Mouse (Mus musculus) urinary bladder, adult 2 months (tissue): ENCODE data around the gene Olfml2b. TPM values are rescaled to one million over a fixed set of nuclear protein-coding genes. Genes with fewer than 3 reads are reported as not detected.

Experiments used
- DNase-seq: peaks from one replicate; pipeline ENCODE4 v3.0.0; 2022; ENCODE audit warnings: low spot score
- polyA plus RNA-seq: library from polyadenylated mRNA; depleted of rRNA; stranded (reverse); fragments of >200 nt; gene quantifications from 2 replicates; pipeline ENCODE4 v1.2.3, GENCODE M21; 2012

Olfml2b gene
- polyA plus RNA-seq, 1 experiment, result 37.8 TPM

DNA sequence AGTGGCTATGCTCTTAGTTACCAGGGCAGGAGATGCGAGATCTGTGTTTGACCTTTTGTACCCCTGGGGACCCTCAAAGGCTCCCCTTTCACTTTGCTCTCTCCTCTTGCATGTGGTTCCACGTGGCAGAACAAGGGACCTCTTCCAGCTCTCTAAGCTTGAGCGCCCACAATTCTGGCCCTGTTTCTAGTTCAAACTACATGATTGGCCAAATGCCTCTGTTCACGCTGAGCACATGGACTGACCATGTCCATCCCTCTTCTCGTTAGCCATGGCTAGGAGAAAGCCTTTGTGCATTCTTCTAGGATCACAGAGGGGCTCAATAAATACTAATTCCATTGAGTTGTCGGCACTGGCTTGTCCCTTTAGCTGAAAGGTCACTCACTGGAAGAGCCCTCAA, 51.0 kb downstream of the Olfml2b start:
- no peak for DNase-seq

DNA sequence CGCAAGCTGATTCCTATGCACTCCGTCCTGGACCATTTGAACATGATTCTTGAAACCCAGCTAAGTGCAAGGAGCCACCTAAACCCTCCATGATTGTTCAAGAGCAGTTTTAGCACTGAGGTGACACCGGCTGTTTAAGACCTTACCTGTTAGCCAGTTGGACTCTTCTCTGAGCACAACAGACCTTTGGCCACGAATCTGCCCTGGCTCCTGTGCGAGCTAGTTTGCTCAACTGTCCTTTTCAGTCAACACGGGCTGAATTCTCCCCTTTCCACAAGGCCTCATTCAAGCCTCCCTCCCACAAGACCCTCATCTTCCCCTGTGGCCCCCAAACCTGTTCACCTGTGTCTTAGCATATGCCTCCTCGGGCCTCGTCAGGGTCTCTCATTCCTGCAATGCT, 52.7 kb downstream of the Olfml2b start:
- no peak for DNase-seq

DNA sequence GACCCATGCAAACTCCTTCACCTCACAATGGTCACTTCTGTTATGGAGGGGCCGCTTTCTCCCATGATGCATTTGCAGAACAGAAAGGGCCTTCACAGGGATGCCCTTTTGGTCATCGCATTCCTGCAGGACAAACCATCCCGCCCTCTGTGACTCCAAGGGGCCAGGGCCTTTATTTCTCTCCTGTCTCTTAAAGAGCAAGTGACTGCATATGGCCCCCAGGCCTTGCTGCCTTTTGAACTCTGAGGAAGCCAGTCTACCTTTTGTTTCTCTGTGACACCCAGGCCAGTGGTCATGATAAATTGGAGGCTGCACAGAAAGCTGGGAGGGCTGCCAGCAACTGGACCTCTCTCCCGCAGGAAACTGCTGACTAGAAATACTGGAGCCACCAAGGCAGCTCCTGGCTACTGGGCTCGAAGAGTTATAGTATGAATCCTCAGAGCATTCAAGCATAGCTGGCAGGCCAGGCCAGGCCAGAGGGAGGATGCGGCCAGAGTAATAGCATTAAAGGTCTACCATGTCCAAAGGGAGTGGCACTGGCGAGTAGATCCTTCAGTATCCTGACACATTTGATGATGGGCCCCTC, 53.5 kb downstream of the Olfml2b start:
- DNase-seq, result no peak

DNA sequence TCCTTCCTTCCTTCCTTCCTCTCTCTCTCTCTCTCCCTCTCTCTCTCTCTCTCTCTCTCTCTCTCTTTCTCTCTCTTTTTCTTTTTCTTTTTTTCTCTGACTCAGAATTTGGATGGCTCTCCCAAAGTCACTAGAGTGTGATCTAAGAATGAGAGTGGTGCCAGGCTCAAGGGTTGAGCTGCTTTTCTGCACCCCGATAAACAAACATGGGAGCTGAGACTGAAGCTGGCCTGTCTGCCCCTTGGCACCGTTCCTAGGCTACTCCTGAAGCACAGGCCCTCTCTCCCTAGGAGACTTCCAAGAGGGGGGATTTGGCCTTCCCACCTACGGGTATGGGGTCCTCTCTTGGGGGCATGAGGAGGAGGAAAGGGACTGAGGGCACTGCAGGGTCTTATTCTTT, 54.4 kb downstream of the Olfml2b start:
- no peak for DNase-seq

DNA sequence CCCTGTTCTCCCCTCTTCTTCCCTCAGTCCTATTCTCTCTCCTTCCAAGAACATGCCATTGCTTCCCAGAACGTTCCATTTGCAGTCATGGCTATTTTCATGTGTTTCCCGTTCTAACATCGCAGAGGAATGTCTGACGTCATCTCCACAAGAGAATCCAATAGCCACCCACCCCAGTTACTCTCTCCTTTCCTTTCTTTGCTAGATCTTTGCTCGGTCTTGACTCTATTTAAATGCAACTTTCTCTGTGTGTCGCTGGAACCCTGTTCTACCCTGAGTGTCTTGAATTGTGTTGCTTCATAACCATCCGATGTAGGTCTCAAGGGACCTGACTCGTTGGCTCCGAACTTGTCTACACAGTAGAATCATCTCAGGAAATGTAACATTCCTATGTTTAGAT, 55.2 kb downstream of the Olfml2b start:
- DNase-seq, result no peak

DNA sequence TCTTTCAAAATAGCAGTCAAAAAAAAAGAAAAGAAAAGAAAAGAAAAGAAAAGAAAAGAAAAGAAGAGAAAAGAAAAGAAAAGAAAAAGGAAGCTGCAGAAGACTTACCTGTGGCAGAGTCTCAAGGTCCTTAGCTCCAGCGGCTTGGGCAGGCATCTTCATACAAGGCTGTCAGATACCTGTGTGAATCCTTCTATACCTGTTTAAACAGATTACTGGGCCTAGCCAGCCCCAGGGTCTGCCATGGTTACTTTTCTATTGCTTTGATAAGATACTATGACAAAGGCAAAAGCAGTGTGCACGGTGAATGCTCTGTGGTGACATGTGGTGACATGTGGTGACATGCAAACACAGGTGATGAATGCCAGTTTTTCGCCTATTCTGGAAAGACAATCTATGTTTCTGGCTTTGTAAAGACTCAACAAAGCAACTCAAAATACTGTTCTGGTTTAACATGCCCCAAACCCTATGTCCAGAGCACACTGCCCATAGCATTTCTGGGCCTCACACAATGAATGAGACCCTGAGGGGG, 56.2 kb downstream of the Olfml2b start:
- DNase-seq, result no peak

DNA sequence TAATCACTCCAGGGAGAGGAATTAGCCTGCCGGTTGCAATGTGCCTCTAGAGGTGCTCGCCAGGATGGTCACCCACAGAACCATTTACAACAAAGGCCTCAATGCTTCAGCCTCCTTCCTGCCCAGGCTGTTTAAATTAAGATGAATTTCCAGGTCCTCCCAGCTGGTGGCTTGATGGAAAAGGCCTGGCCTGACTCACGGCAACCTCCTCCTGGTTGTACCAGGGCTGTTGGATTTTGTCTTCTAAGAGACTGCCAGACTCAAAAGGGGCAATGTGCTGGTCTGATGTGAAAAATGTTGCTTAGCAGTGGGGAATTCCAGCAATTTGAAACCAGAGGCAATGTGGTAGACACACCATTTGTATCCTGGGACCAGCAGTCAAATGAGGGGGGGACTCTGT, 56.8 kb downstream of the Olfml2b start:
- DNase-seq, result no peak

DNA sequence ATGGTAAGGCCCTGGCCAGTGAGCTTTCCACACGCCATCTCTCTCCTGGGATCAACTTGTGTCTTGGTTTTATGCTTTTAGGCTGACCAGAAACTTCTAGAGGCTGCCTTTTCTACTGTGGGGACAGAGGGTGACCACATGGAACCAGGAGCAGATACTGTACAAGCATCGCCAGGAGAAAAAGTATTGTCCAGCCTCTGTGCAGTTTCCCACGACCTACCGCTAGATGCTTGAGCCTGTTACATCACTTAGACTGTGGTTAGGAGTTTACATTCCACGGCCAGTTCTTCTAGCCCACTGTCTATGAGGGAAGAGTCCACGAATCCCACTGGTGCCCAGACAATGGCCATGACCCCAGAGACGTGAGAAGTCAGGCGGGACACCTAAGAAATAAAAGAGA, 57.2 kb downstream of the Olfml2b start:
- DNase-seq, result no peak

DNA sequence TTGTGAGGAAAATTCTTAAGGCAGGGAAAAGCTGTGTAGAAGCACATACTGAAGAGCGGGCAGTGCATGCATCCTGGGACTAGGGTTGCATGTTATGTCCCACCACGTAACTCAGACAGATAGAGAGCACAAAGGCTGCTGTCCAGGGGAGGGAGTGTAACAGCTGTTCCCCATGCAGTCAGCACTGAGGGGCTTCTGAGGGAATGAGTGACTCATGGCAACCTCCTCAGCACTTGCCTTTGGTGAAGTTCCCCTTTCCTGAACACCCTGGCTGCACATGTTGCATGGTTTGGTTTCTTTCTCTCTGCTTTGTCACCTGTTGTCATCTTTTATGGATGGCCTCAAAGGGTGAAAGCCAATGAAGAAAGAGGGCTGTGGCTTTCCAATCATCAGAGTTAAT, 57.9 kb downstream of the Olfml2b start:
- DNase-seq, result no peak

DNA sequence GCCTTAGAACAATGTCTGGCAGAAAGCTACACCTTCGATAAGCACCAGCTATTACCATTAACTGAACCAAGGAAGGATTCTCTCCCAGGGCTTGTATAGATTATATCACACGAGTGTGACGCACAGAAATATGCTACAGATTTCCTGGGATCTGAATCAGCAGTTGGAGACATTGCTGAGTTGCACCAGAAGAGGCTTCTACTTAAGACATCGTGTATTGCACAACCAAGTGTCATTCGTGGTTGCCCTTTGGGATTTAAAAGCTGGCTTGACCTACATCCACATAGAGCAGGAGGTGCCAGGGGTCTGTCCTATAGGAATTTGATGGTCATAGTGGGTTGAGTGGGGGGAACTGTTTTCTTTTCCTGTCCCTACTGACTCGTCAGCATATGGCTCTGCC, 58.6 kb downstream of the Olfml2b start:
- no peak for DNase-seq

DNA sequence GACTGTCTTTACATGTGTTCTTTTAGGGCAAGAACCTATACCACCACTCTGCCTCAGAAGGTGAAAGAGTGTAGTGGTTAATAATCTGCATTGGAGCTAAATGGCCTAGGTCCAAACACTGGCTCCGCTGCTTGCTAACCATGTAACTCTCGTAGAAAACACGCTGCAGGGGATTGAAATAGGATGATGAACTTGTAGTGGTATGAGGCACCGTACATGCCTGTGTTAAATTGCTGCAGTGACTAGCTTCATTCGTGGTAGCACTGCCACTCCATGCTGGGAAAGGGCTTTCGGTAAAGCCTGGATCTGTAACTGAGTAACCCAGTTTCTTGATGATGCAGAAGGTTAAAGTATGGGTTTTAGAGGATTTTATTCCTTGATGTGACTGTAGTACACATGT, 59.8 kb downstream of the Olfml2b start:
- DNase-seq, result no peak

DNA sequence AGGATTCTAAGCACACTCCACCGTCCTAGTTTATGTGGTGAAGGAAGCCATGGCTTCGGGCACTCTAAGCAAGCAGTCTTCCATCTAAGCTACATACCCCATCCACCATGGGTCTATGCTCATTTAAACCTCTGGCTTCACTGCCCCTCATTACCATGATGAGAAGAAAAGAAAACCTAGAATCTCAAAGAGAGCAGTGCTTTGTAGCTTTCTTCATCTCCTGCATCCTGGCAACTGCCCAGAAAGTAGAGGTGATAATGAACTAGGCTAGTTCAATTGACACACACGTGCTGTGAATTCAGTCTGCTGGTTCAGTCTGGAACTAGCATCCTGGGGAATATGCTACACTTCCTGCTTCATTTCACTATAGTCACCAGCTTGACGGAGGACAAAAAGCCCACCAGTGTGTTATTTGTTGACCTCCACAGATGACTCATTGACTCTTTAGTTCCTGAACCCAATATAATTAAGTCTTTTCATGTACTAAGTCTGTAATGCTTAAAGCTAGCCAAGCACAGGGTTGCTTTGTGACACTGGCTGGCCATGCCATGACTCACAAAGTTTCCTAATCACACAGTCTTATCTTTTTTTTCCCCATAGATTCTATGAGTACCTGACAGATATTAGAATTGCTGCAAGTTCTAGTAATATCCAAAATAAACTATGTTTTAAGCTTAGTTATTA, 60.7 kb downstream of the Olfml2b start:
- DNase-seq, result no peak

DNA sequence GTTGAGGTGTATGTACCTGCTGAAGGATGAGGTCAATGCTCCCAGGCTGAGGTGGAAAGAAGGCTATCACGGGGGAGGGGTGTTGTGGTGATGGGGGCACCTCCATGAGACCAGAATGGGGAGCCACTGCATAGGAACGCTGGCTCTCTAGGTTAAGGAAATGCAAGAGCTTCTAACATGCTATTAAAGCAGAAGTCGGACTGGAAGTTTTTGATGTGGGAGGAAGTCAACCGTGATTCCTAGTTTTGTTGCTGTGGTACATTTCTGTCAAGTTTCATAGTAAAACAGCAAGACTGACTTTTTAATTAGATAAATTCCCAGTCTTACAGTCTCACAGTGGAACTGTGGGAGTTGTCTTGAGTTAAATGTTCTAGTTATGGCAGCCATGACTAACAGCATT, 61.7 kb downstream of the Olfml2b start:
- DNase-seq, result no peak

DNA sequence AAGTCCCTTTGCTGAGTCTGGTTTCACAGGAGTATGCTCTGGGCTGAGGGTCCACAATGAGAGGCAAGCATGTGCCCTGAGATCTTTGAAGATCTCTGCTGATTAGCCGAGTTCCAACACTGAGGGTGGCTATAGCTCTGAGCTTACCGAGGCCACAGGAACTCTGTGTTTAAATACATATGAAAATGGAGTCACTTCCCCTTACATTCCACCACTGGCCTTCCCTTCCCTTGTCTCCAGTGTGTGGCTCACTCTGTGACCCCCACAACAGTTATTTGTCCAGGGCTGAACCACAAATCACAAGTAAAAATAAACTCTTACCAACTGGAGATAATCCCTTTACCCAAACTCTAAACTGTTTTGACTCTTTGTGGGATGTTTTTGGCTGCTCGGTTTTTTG, 64.7 kb downstream of the Olfml2b start:
- DNase-seq, result no peak

DNA sequence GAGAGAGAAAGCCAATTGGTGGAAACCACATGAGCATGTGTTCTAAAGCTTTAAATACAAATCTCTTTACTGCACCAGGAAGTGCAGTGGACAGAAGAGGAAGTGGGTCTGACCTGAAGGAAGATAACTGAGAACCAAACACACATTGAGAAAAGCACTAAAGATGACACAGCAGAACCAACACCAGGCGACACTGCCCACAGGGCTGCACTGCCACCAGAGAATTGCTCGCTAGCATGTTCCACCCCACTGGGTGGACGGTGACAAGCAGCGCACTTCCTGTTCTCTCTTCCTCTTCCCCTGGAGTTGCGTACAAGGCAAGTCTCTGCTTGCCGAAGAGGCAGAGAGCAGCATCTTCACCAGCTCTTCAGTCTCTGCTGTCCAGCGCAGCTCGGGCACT, 65.1 kb downstream of the Olfml2b start:
- no peak for DNase-seq

DNA sequence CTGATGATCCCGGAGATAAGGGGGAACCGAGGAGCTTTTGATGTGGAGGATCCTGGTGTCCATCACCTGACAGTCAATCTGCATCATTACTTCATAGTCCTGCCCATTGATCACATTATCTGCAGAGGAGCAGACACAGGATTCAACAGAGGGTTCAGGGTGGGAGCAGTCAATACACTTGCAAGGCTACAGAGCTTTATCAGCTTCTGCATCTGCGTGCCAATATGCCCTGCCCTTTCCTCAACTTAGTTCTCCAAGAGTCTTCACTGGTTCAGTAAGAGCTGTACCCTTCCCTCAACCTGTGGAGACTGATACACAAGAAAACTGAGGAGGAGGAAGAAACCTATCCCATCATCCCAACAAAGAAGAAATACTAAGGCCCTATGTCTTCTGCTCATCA, 65.6 kb downstream of the Olfml2b start:
- no peak for DNase-seq

DNA sequence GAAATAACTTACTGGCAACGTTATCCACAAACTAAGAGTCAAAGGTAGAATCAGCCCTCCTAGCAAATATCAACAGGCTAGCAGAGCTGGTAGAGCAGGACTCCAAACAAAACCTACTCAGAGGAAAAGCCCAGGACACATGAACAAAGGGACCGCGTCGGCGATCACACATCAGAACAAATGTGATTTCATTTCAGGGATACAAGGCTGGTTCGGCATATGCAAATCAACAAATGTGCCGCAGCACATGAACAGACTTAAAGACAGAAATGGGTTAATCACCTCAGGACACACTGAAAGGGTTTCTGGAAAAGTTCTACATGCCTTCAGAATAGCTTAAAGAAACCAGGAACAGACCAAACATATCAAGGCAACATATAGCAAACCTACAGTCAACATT, 67.4 kb downstream of the Olfml2b start:
- no peak for DNase-seq

DNA sequence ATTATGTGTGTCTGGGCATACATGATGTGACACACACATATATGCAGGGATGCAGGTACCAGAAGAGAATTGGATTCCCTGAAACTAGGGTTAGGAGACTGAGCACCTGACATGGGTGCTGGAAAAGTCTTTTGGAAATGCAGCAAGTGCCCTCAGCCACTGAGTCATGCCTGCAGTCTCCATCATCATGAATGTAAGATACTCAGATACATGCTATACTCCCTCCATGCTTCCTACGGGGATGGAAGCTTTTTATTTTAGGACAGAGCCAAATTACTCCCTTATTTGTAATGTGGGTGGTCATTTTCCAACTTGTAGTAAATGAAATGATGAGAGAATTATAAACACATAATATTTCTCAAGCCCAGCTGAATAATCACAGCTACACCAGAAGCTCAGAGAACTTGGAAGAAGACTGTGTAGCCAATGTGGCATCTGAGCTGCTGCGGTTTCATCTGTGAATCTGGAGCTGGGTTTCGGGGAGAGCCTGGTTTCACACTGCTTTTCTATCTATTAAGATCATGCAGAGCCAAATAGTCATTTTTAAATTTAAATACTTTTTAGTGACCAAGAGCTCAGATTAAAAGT, 73.0 kb downstream of the Olfml2b start:
- no peak for DNase-seq

DNA sequence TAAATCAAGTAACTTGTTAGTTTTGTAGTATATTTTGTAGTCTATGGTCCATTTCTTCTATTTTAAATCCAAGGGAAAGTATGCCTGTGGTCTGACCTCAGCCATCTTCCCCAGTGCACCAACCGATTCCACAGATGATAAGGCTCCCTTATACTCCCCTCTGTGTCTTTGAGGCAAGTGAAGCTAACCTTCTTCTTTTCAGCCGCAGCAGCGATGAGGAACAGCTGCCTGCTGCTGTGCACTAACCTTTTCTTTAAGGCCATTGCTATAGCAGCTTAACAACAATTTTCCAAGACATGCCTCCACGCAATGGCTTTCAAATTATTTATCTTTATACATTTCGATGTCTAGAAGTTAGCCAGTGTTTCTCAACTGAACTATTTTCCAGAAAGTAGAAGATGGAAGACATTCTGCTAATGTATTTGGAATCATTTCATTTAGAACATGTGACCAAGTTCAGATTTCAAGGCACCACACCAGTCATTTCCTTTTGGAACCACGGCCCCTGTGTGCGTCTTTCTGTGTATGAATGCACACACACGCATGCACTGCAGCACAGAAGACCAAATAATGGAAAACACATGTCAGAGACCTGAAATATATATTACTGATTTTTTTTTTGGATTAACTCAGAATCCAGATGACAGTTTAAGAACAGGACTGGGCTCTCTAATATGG, 73.9 kb downstream of the Olfml2b start:
- DNase-seq, result no peak

DNA sequence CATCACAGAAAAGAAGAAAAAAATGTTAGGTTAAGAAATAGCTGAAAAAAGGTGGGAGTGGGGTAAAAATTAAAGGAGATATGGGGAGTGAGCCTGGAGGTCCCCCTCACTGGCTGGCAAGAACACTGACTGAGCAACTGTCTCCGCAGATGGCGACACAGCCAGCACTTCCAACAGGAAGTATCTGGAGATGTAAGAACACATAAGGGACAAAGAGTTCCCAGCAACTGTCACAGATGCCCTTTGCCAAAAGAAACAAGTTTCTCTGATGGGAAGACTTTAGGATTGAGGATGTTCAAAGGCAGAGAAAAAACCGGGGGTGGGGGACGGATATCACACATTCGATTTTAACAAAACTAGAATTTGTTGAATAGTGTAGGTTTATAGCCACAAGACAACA, 77.2 kb downstream of the Olfml2b start:
- DNase-seq, result no peak

DNA sequence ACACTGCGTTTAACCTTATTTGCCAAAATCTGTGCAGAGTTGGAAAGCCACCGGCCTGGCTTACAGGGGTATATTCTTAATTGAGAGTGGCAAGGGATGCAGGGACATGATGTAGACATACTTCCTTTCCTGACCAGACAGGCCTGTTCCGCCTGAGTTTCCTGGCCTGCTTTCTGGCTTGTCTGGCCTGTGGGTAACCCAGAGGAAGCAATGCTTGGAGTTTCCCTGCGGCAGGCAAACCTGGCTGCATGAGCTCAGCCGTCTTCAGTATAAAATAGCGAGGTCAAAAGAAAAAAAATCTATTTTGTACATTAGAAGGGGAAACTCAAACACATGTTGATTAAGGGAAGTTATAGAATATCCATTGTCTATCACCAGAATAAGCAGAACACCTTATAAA, 84.2 kb downstream of the Olfml2b start:
- no peak for DNase-seq

DNA sequence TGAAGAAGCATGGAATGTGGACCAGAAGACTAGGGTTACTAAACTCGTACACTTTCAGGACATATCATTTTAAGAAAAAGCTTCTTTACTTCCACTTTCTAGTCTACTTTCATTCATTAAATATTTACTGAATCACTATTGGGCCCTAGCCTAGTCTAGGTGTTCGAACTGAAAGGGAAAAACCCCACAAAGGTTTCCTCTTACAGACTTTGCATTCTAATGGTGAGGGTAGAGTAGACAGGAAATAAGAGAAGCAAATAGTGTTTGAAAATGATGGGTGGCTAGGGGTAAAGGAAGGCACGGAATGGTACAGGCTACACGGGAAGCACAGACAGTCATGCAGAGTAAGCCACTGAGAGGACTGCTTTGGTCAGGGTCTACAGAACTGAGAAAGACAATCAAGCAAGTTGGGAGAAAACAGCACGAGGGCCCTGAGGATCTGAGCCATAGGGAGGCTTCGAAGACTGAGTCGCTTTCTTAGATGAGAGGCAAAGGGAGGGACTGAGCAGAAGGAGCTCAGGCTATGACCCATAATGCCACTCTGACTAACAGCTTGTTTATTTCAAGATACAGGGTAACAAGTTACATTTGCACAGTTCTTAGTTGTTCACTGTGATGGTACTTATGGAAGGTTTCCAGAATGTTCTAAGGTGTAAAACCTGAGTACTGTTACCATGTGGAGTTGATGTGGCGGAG, 85.1 kb downstream of the Olfml2b start:
- no peak for DNase-seq
